Mouse (Mus musculus) small intestine, adult 2 months (tissue): ENCODE measurements around the gene Gm10974. TPM values are rescaled to one million over a fixed set of nuclear protein-coding genes. Genes with fewer than 3 reads are reported as not detected.

Experiments used
- H3K27ac ChIP-seq: fragments of 200-500 bp; 2 replicates; pipeline ENCODE4 v1.5.1; 2012; ENCODE audit warnings: low read depth, low read length, control low read depth, inconsistent platforms; ENCODE audit not compliant: insufficient read depth
- H3K27me3 ChIP-seq: fragments of 200-500 bp; 2 replicates; pipeline ENCODE4 v1.6.1; 2012; ENCODE audit warnings: mild to moderate bottlenecking, moderate library complexity, low read length, inconsistent platforms; ENCODE audit not compliant: control insufficient read depth, insufficient read depth
- H3K36me3 ChIP-seq: fragments of 200-500 bp; 2 replicates; pipeline ENCODE4 v1.6.1; 2012; ENCODE audit warnings: mild to moderate bottlenecking, low read length, control low read depth, inconsistent platforms; ENCODE audit not compliant: control insufficient read depth, insufficient read depth
- H3K4me1 ChIP-seq: fragments of 200-500 bp; 2 replicates; pipeline ENCODE4 v1.6.1; 2012; ENCODE audit warnings: low read length, inconsistent platforms, mixed read lengths; ENCODE audit not compliant: control insufficient read depth, insufficient read depth, insufficient read length
- H3K4me3 ChIP-seq: fragments of 200-500 bp; 2 replicates; pipeline ENCODE4 v1.5.1; 2012; ENCODE audit warnings: low read depth, mild to moderate bottlenecking, control low read depth, inconsistent platforms, low read length, moderate library complexity
- CTCF ChIP-seq: fragments of 200-500 bp; IDR thresholded peaks from 2 replicates; pipeline ENCODE4 v1.5.1; 2012; ENCODE audit warnings: low read depth, mild to moderate bottlenecking, control low read depth, inconsistent platforms, low read length, moderate library complexity, mixed read lengths; ENCODE audit not compliant: insufficient replicate concordance, insufficient read length; ENCODE audit errors: extremely low read depth
- POLR2A ChIP-seq: fragments of 200-500 bp; IDR thresholded peaks from 2 replicates; pipeline ENCODE4 v1.6.1; 2012; ENCODE audit warnings: low read depth, mild to moderate bottlenecking, control low read depth, inconsistent platforms, low read length, moderate library complexity
- WGBS: fragments of 180-500 bp; shearing (Covaris S2); methylation state at CpG from one replicate; pipeline ENCODE4 v1.1.7; 2018; 5-methylcytosine and 5-hydroxymethylcytosine counted together
- polyA plus RNA-seq: library from polyadenylated mRNA; depleted of rRNA; stranded (reverse); fragments of >200 nt; gene quantifications from 2 replicates; pipeline ENCODE4 v1.2.3, GENCODE M21; 2012

Gene Gm10974
- polyA plus RNA-seq, 1 experiment: not detected

GRCm38 (mm10) chr7:66343307-66343706 lies 22.4 kb upstream of the Gm10974 start:
- peaks cover 4% of the 10 kb centered on the region; the same call in 1 of the 2 replicates for H3K4me1 ChIP-seq
- no peaks in the 10 kb centered on the region for H3K27me3 ChIP-seq
- TF ChIP-seq POLR2A (no peak), CTCF (no peak)
- peaks cover 4% of the 10 kb centered on the region; the same call in 1 of the 2 replicates for H3K36me3 ChIP-seq
- H3K4me3 ChIP-seq: no peak overlapping the region
- peak overlapping the region; percentile 57 for H3K27ac ChIP-seq
- WGBS: 74% methylated on average over 5 of the region's 5 CpGs

GRCm38 (mm10) chr7:66346959-66347663 lies 18.6 kb upstream of the Gm10974 start:
- WGBS: 65% methylated on average over 9 of the region's 9 CpGs
- Histone ChIP-seq H3K4me3 (no peak overlapping the region), H3K4me1 (no peaks in the 10 kb centered on the region), H3K27me3 (no peaks in the 10 kb centered on the region), H3K36me3 (no peaks in the 10 kb centered on the region), H3K27ac (no peak overlapping the region)
- TF ChIP-seq POLR2A: no peak
- no peak for TF ChIP-seq CTCF

GRCm38 (mm10) chr7:66348588-66348987 lies 17.1 kb upstream of the Gm10974 start:
- Histone ChIP-seq H3K36me3 (no peaks in the 10 kb centered on the region), H3K4me3 (no peak overlapping the region), H3K27me3 (no peaks in the 10 kb centered on the region), H3K4me1 (no peaks in the 10 kb centered on the region), H3K27ac (peak overlapping the region; percentile 44)
- TF ChIP-seq CTCF (no peak), POLR2A (no peak)
- WGBS: 84% methylated on average over 10 of the region's 10 CpGs

- H3K4me1 ChIP-seq: no peaks in the 10 kb centered on the region
- no peak overlapping the region for H3K27ac ChIP-seq
- WGBS: 78% methylated on average over 11 of the region's 11 CpGs
- no peak for TF ChIP-seq CTCF
- no peak for TF ChIP-seq POLR2A
- no peak overlapping the region for H3K4me3 ChIP-seq
- H3K36me3 ChIP-seq: no peaks in the 10 kb centered on the region
- no peaks in the 10 kb centered on the region for H3K27me3 ChIP-seq
Observed at GRCm38 (mm10) chr7:66349670-66350069, 16.0 kb upstream of the Gm10974 start.

DNA sequence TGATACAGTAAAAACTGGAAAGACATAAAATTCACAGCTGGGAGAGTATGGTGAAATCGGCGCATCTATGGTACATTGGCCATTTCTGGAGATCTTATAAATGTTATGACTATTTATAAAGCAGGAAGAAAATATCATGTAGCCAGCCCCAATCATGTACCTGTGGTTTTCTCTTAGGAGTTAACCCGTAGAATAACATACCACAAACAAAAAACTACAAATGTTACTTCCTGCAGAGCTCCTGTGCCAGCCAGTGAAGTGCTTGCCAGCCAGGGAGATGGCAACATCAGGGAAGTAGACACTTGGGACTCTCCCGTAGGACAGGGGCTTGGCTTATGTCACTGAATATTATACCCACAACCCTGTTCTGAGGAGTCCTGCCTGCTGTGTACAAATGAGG lies 14.6 kb upstream of the Gm10974 start:
- 75% methylated on average over 4 of the region's 4 CpGs for WGBS
- Histone ChIP-seq H3K27ac (no peak overlapping the region), H3K4me3 (no peak overlapping the region), H3K4me1 (peaks cover under 1% of the 10 kb centered on the region; the same call in 1 of the 2 replicates), H3K27me3 (no peaks in the 10 kb centered on the region), H3K36me3 (no peaks in the 10 kb centered on the region)
- TF ChIP-seq CTCF (no peak), POLR2A (no peak)

DNA sequence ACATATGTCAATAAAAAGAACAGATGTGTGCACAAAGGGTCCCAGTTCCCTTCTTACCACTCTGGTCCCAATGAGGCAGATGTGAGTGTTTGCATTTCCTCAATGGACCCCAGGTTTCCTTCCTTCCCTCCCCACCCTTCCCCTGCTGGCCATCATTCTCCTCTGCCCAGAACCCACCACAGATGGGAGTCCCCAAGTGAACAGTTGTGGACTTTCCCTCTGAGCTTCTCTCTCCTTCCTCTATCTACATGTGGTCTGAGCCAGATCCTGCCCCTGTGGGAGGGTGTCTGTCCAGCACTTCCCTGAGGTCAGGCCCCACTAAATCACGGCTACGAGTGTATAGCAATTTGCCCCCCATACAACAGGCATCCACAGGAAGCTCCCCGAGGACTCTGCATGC lies 10.8 kb upstream of the Gm10974 start:
- Histone ChIP-seq H3K4me1 (peaks cover 2% of the 10 kb centered on the region; the same call in 1 of the 2 replicates), H3K4me3 (no peak overlapping the region), H3K36me3 (0 out of 2 replicates have a peak, but pooled peaks cover 3% of the 10 kb centered on the region), H3K27ac (no peak overlapping the region), H3K27me3 (no peaks in the 10 kb centered on the region)
- 79% methylated on average over 3 of the region's 3 CpGs for WGBS
- TF ChIP-seq CTCF (no peak), POLR2A (no peak)

DNA sequence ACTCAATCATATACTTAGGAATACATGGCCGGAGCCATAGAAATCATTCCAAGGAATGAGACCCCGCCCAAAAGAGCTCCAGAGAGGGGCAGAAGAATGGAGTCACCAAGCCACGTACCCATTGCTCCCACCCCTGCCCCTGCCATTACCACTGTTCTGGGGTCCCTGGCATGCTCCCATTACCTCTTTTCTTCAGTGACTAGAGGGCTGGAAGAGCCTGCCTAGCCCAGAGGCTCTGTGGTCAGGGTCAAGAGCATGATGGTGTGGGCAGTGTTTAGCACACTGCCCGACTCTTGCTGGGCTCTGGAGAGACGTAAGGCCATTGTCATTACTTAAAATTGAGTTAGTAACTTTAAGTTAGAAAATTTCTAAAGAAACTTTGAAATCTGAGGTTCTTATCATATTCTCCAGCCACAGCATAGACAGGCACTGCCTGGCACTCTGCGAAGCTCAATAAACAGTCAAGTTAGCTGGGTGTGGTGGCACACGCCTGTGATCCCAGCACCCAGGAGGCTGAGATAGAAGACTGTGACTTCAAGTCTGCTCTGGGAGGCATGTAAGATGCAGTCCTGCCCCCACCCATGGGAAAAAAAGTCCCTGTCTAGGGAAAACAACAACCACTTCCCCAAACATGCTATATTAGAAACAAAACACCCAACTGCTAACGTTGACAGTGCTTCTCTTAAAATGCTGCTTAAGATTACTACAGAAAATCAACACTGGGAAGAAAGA lies 9.7 kb upstream of the Gm10974 start:
- peaks cover 2% of the 10 kb centered on the region; the same call in 1 of the 2 replicates for H3K4me1 ChIP-seq
- H3K27me3 ChIP-seq: no peaks in the 10 kb centered on the region
- WGBS: 68% methylated on average over 8 of the region's 8 CpGs
- H3K36me3 ChIP-seq: peaks cover 6% of the 10 kb centered on the region; the same call in 1 of the 2 replicates
- TF ChIP-seq CTCF (no peak), POLR2A (no peak)
- no peak overlapping the region for H3K27ac ChIP-seq
- no peak overlapping the region for H3K4me3 ChIP-seq
